Mouse (Mus musculus) heart, postnatal 0 days (tissue): Measurements from ENCODE around the gene Heg1. TPM values are rescaled to one million over a fixed set of nuclear protein-coding genes. Genes with fewer than 3 reads are reported as not detected.

Experiments
- ATAC-seq: fragments of 200-750 bp; cut with Nextera tagmentation; 2 replicates; pipeline ENCODE4 v1.8.0; 2017; ENCODE audit warnings: low read depth, moderate number of reproducible peaks, moderate library complexity; ENCODE audit not compliant: insufficient read depth
- DNase-seq: peaks from one replicate; pipeline ENCODE4 v3.0.0-alpha.2; 2016; ENCODE audit warnings: low spot score
- H3K27ac ChIP-seq: fragments of 300-500 bp; sonication (generic); 2 replicates; pipeline ENCODE4 v1.5.1; 2014; ENCODE audit warnings: low read depth, mild to moderate bottlenecking
- H3K27me3 ChIP-seq: fragments of 300-500 bp; sonication (generic); 2 replicates; pipeline ENCODE4 v1.6.1; 2014; ENCODE audit warnings: low read length, mixed read lengths; ENCODE audit not compliant: control insufficient read depth, insufficient read depth
- H3K36me3 ChIP-seq: fragments of 300-500 bp; sonication (generic); replicated peaks from 2 replicates; pipeline ENCODE4 v1.6.1; 2014; ENCODE audit warnings: low read length, mixed read lengths; ENCODE audit not compliant: control insufficient read depth, insufficient read depth
- H3K4me1 ChIP-seq: fragments of 300-500 bp; sonication (generic); 2 replicates; pipeline ENCODE4 v1.6.1; 2014; ENCODE audit warnings: antibody characterized with exemption; ENCODE audit not compliant: control insufficient read depth, insufficient read depth
- H3K4me2 ChIP-seq: fragments of 300-500 bp; sonication (generic); 2 replicates; pipeline ENCODE4 v1.6.1; 2014; ENCODE audit warnings: low read depth, mild to moderate bottlenecking, low read length, moderate library complexity
- H3K4me3 ChIP-seq: fragments of 300-500 bp; sonication (generic); 2 replicates; pipeline ENCODE4 v1.5.1; 2014; ENCODE audit warnings: low read depth, low read length
- H3K9ac ChIP-seq: fragments of 300-500 bp; sonication (generic); replicated peaks from 2 replicates; pipeline ENCODE4 v1.6.1; 2014; ENCODE audit warnings: low read depth, low read length, mixed read lengths
- H3K9me3 ChIP-seq: fragments of 300-500 bp; sonication (generic); replicated peaks from 2 replicates; pipeline ENCODE4 v1.6.1; 2016; ENCODE audit warnings: low read length; ENCODE audit not compliant: control insufficient read depth
- CTCF ChIP-seq: IDR thresholded peaks from 2 replicates; pipeline ENCODE4 v1.5.1; 2016; ENCODE audit warnings: antibody characterized with exemption, control low read depth, low read depth
- EP300 ChIP-seq: IDR thresholded peaks from 2 replicates; pipeline ENCODE4 v1.6.1; 2016; ENCODE audit warnings: antibody characterized with exemption, low read depth
- WGBS: fragments of 180-500 bp; shearing (Covaris S2); extraction: QIAGEN DNeasy Blood & Tissue Kit; methylation state at CpG from one replicate; pipeline ENCODE4 v1.1.7; 2014; 5-methylcytosine and 5-hydroxymethylcytosine counted together
- polyA plus RNA-seq: library from polyadenylated mRNA; unstranded; fragments of >200 nt; fragmentation: Nextera tagmentation; extraction: Ambion mirVana; gene quantifications from 2 replicates; pipeline ENCODE4 v1.2.1, GENCODE M21; 2015
- total RNA-seq: library from RNA; depleted of rRNA; stranded (reverse); fragments of >200 nt; gene quantifications from 2 replicates; pipeline ENCODE4 v1.2.3, GENCODE M21; 2014; ENCODE audit warnings: low replicate concordance

Gene Heg1
- total and polyA plus RNA-seq, 2 experiments from 2014 or later: 28.7 to 93.7 TPM

GRCm38 (mm10) chr16:33744622-33745419, 60.7 kb downstream of the Heg1 start:
- H3K9ac ChIP-seq: no peak overlapping the region
- TF ChIP-seq CTCF (peak; percentile 51), EP300 (no peak)
- 60% methylated on average over 7 of the region's 7 CpGs for WGBS
- no peak overlapping the region for H3K4me2 ChIP-seq
- ATAC-seq: no peak
- no peak overlapping the region for H3K27ac ChIP-seq
- H3K4me1 ChIP-seq: no peaks in the 10 kb centered on the region; the same call in 1 of the 2 replicates
- no peak for DNase-seq
- H3K36me3 ChIP-seq: peaks cover 69% of the 10 kb centered on the region
- H3K4me3 ChIP-seq: no peak overlapping the region
- H3K9me3 ChIP-seq: no peaks in the 10 kb centered on the region
- H3K27me3 ChIP-seq: no peaks in the 10 kb centered on the region

GRCm38 (mm10) chr16:33745457-33745856, 61.3 kb downstream of the Heg1 start:
- peaks cover 71% of the 10 kb centered on the region for H3K36me3 ChIP-seq
- TF ChIP-seq CTCF (no peak), EP300 (no peak)
- H3K27ac ChIP-seq: no peak overlapping the region
- ATAC-seq (no peak), DNase-seq (no peak)
- 81% methylated on average over 7 of the region's 7 CpGs for WGBS
- H3K4me2 ChIP-seq: no peak overlapping the region
- no peaks in the 10 kb centered on the region for H3K9me3 ChIP-seq
- H3K27me3 ChIP-seq: no peaks in the 10 kb centered on the region
- no peaks in the 10 kb centered on the region; the same call in 1 of the 2 replicates for H3K4me1 ChIP-seq
- H3K4me3 ChIP-seq: no peak overlapping the region
- no peak overlapping the region for H3K9ac ChIP-seq

- Histone ChIP-seq H3K4me3 (no peak overlapping the region), H3K27ac (no peak overlapping the region), H3K36me3 (peaks cover 73% of the 10 kb centered on the region), H3K27me3 (no peaks in the 10 kb centered on the region), H3K4me1 (no peaks in the 10 kb centered on the region; the same call in 1 of the 2 replicates), H3K9ac (no peak overlapping the region), H3K9me3 (no peaks in the 10 kb centered on the region), H3K4me2 (no peak overlapping the region)
- no peak for TF ChIP-seq CTCF
- no peak for TF ChIP-seq EP300
- no peak for ATAC-seq
- WGBS: 65% methylated on average over 10 of the region's 10 CpGs
- DNase-seq: no peak
These were observed 62.0 kb downstream of the Heg1 start for GRCm38 (mm10) chr16:33746074-33746676.

GRCm38 (mm10) chr16:33747346-33747954, 63.3 kb downstream of the Heg1 start:
- WGBS: 56% methylated on average over 7 of the region's 7 CpGs
- Histone ChIP-seq H3K9me3 (no peaks in the 10 kb centered on the region), H3K4me2 (no peak overlapping the region), H3K36me3 (peaks cover 74% of the 10 kb centered on the region), H3K27ac (no peak overlapping the region), H3K27me3 (no peaks in the 10 kb centered on the region), H3K4me1 (no peaks in the 10 kb centered on the region), H3K4me3 (no peak overlapping the region), H3K9ac (no peak overlapping the region)
- TF ChIP-seq EP300 (no peak), CTCF (no peak)
- DNase-seq: no peak
- ATAC-seq: no peak

- no peak for DNase-seq
- no peak for ATAC-seq
- H3K9ac ChIP-seq: no peak overlapping the region
- no peaks in the 10 kb centered on the region for H3K4me1 ChIP-seq
- H3K9me3 ChIP-seq: no peaks in the 10 kb centered on the region
- no peak overlapping the region for H3K4me2 ChIP-seq
- H3K36me3 ChIP-seq: peaks cover 73% of the 10 kb centered on the region
- no peak overlapping the region for H3K4me3 ChIP-seq
- WGBS: 95% methylated on average over 2 of the region's 2 CpGs
- TF ChIP-seq CTCF: no peak
- TF ChIP-seq EP300: no peak
- H3K27ac ChIP-seq: no peak overlapping the region
- no peaks in the 10 kb centered on the region for H3K27me3 ChIP-seq
These were observed 63.8 kb downstream of the Heg1 start for GRCm38 (mm10) chr16:33747994-33748393.
